Mouse (Mus musculus) limb, embryonic 14.5 days (tissue): ENCODE results near the gene Lrrc1. TPM values are rescaled to one million over a fixed set of nuclear protein-coding genes. Genes with fewer than 3 reads are reported as not detected.

Experiments used
- ATAC-seq: fragments of 200-750 bp; cut with Nextera tagmentation; 2 replicates; pipeline ENCODE4 v1.8.0; 2017; ENCODE audit warnings: low read depth, moderate number of reproducible peaks, moderate TSS enrichment; ENCODE audit not compliant: low FRiP score
- DNase-seq: peaks from one replicate; pipeline ENCODE4 v3.0.0-alpha.2; 2015; ENCODE audit warnings: low spot score
- H3K27ac ChIP-seq: fragments of 300-500 bp; sonication (generic); replicated peaks from 2 replicates; pipeline ENCODE4 v1.5.1; 2014; ENCODE audit warnings: low read depth, mild to moderate bottlenecking, low read length, moderate library complexity, mixed read lengths
- H3K27me3 ChIP-seq: fragments of 300-500 bp; sonication (generic); 2 replicates; pipeline ENCODE4 v1.6.1; 2014; ENCODE audit warnings: low read length, mixed read lengths; ENCODE audit not compliant: control insufficient read depth, insufficient read depth
- H3K36me3 ChIP-seq: fragments of 300-500 bp; sonication (generic); 2 replicates; pipeline ENCODE4 v1.6.1; 2014; ENCODE audit warnings: mild to moderate bottlenecking, low read length, moderate library complexity, mixed read lengths; ENCODE audit not compliant: control insufficient read depth, insufficient read depth
- H3K4me1 ChIP-seq: fragments of 300-500 bp; sonication (generic); 2 replicates; pipeline ENCODE4 v1.6.1; 2014; ENCODE audit warnings: antibody characterized with exemption, low read length, mixed read lengths; ENCODE audit not compliant: control insufficient read depth, insufficient read depth
- H3K4me2 ChIP-seq: fragments of 300-500 bp; sonication (generic); replicated peaks from 2 replicates; pipeline ENCODE4 v1.6.1; 2014; ENCODE audit warnings: low read depth, mild to moderate bottlenecking, low read length, moderate library complexity; ENCODE audit not compliant: severe bottlenecking
- H3K4me3 ChIP-seq: fragments of 300-500 bp; sonication (generic); replicated peaks from 2 replicates; pipeline ENCODE4 v1.5.1; 2014; ENCODE audit warnings: low read length
- H3K9ac ChIP-seq: fragments of 300-500 bp; sonication (generic); 2 replicates; pipeline ENCODE4 v1.6.1; 2014; ENCODE audit warnings: mild to moderate bottlenecking, low read depth, low read length, moderate library complexity; ENCODE audit not compliant: severe bottlenecking
- H3K9me3 ChIP-seq: fragments of 300-500 bp; sonication (generic); 2 replicates; pipeline ENCODE4 v1.6.1; 2016; ENCODE audit warnings: low read length; ENCODE audit not compliant: control insufficient read depth
- POLR2A ChIP-seq: fragments of 200-500 bp; IDR thresholded peaks from 2 replicates; pipeline ENCODE4 v1.8.0; 2012; ENCODE audit warnings: inconsistent platforms, mild to moderate bottlenecking, moderate library complexity, borderline replicate concordance; ENCODE audit not compliant: insufficient read depth, insufficient read length; ENCODE audit errors: extremely low read depth
- WGBS: fragments of 180-500 bp; shearing (Covaris S2); extraction: QIAGEN DNeasy Blood & Tissue Kit; methylation state at CpG from one replicate; pipeline ENCODE4 v1.1.7; 2014; 5-methylcytosine and 5-hydroxymethylcytosine counted together
- polyA plus RNA-seq, 2 experiments: library from polyadenylated mRNA; depleted of rRNA in 1 of 2; stranded (reverse) in 1 of 2; unstranded in 1 of 2; fragments of >200 nt; fragmentation: Nextera tagmentation in 1 of 2; extraction: Ambion mirVana in 1 of 2; gene quantifications; 2 replicates each; pipeline versions ENCODE4 v1.2.1 to v1.2.3; 2012 to 2014

Gene Lrrc1
- polyA plus RNA-seq, 2 experiments, result 16.8 to 26.6 TPM

GRCm38 (mm10) chr9:77525595-77526295 lies 18.9 kb downstream of the Lrrc1 start:
- no peak for ATAC-seq

GRCm38 (mm10) chr9:77523793-77524192 lies 20.9 kb downstream of the Lrrc1 start:
- Histone ChIP-seq H3K27ac (no peak overlapping the region), H3K9ac (no peak overlapping the region), H3K4me1 (no peaks in the 10 kb centered on the region), H3K9me3 (no peaks in the 10 kb centered on the region), H3K4me2 (no peak overlapping the region), H3K27me3 (no peaks in the 10 kb centered on the region), H3K4me3 (no peak overlapping the region), H3K36me3 (no peaks in the 10 kb centered on the region)
- DNase-seq (no peak), ATAC-seq (no peak)
- no peak for TF ChIP-seq POLR2A
- WGBS, result 89% methylated on average over 4 of the region's 4 CpGs

More at GRCm38 (mm10) chr9:77525595-77526295, 18.9 kb downstream of the Lrrc1 start:
- Histone ChIP-seq H3K4me3 (no peak overlapping the region), H3K9me3 (no peaks in the 10 kb centered on the region), H3K27ac (no peak overlapping the region), H3K4me2 (no peak overlapping the region), H3K9ac (no peak overlapping the region), H3K27me3 (no peaks in the 10 kb centered on the region), H3K36me3 (no peaks in the 10 kb centered on the region), H3K4me1 (no peaks in the 10 kb centered on the region)
- no peak for DNase-seq
- TF ChIP-seq POLR2A, result no peak
- WGBS, result 68% methylated on average over 16 of the region's 16 CpGs

GRCm38 (mm10) chr9:77522476-77522875 lies 22.2 kb downstream of the Lrrc1 start:
- no peak overlapping the region for H3K9ac ChIP-seq
- no peaks in the 10 kb centered on the region for H3K36me3 ChIP-seq
- no peak overlapping the region for H3K4me3 ChIP-seq
- H3K4me1 ChIP-seq, result no peaks in the 10 kb centered on the region
- DNase-seq (no peak), ATAC-seq (no peak)
- H3K27me3 ChIP-seq, result no peaks in the 10 kb centered on the region
- WGBS, result 91% methylated on average over 3 of the region's 3 CpGs
- no peak overlapping the region for H3K4me2 ChIP-seq
- TF ChIP-seq POLR2A, result no peak
- no peaks in the 10 kb centered on the region for H3K9me3 ChIP-seq
- H3K27ac ChIP-seq, result no peak overlapping the region

- Histone ChIP-seq H3K36me3 (no peaks in the 10 kb centered on the region), H3K27ac (no peak overlapping the region)
- WGBS, result 76% methylated on average over 2 of the region's 2 CpGs
These were observed 25.5 kb downstream of the Lrrc1 start for GRCm38 (mm10) chr9:77519198-77519597.

GRCm38 (mm10) chr9:77516782-77517364 lies 27.8 kb downstream of the Lrrc1 start:
- no peaks in the 10 kb centered on the region for H3K36me3 ChIP-seq
- no peak overlapping the region for H3K27ac ChIP-seq
- DNase-seq (no peak), ATAC-seq (no peak)
- no peak overlapping the region for H3K4me3 ChIP-seq
- no peak overlapping the region for H3K4me2 ChIP-seq
- no peaks in the 10 kb centered on the region for H3K27me3 ChIP-seq
- TF ChIP-seq POLR2A, result no peak
- 72% methylated on average over 7 of the region's 7 CpGs for WGBS
- no peak overlapping the region for H3K9ac ChIP-seq
- H3K9me3 ChIP-seq, result no peaks in the 10 kb centered on the region
- H3K4me1 ChIP-seq, result peaks cover 8% of the 10 kb centered on the region

More at GRCm38 (mm10) chr9:77519198-77519597, 25.5 kb downstream of the Lrrc1 start:
- ATAC-seq (no peak), DNase-seq (no peak)
- Histone ChIP-seq H3K4me3 (no peak overlapping the region), H3K9me3 (no peaks in the 10 kb centered on the region), H3K9ac (no peak overlapping the region), H3K27me3 (no peaks in the 10 kb centered on the region), H3K4me2 (no peak overlapping the region), H3K4me1 (peaks cover 3% of the 10 kb centered on the region)
- TF ChIP-seq POLR2A, result no peak
